Mouse (Mus musculus) limb, embryonic 14.5 days (tissue): ENCODE results near the gene Ccdc93. TPM values are rescaled to one million over a fixed set of nuclear protein-coding genes. Genes with fewer than 3 reads are reported as not detected.

ENCODE experiments used
- ATAC-seq: fragments of 200-750 bp; cut with Nextera tagmentation; 2 replicates; pipeline ENCODE4 v1.8.0; 2017; ENCODE audit warnings: low read depth, moderate number of reproducible peaks, moderate TSS enrichment; ENCODE audit not compliant: low FRiP score
- DNase-seq: peaks from one replicate; pipeline ENCODE4 v3.0.0-alpha.2; 2015; ENCODE audit warnings: low spot score
- H3K27ac ChIP-seq: fragments of 300-500 bp; sonication (generic); replicated peaks from 2 replicates; pipeline ENCODE4 v1.5.1; 2014; ENCODE audit warnings: low read depth, mild to moderate bottlenecking, low read length, moderate library complexity, mixed read lengths
- H3K27me3 ChIP-seq: fragments of 300-500 bp; sonication (generic); 2 replicates; pipeline ENCODE4 v1.6.1; 2014; ENCODE audit warnings: low read length, mixed read lengths; ENCODE audit not compliant: control insufficient read depth, insufficient read depth
- H3K36me3 ChIP-seq: fragments of 300-500 bp; sonication (generic); 2 replicates; pipeline ENCODE4 v1.6.1; 2014; ENCODE audit warnings: mild to moderate bottlenecking, low read length, moderate library complexity, mixed read lengths; ENCODE audit not compliant: control insufficient read depth, insufficient read depth
- H3K4me1 ChIP-seq: fragments of 300-500 bp; sonication (generic); 2 replicates; pipeline ENCODE4 v1.6.1; 2014; ENCODE audit warnings: antibody characterized with exemption, low read length, mixed read lengths; ENCODE audit not compliant: control insufficient read depth, insufficient read depth
- H3K4me2 ChIP-seq: fragments of 300-500 bp; sonication (generic); replicated peaks from 2 replicates; pipeline ENCODE4 v1.6.1; 2014; ENCODE audit warnings: low read depth, mild to moderate bottlenecking, low read length, moderate library complexity; ENCODE audit not compliant: severe bottlenecking
- H3K4me3 ChIP-seq: fragments of 300-500 bp; sonication (generic); replicated peaks from 2 replicates; pipeline ENCODE4 v1.5.1; 2014; ENCODE audit warnings: low read length
- H3K9ac ChIP-seq: fragments of 300-500 bp; sonication (generic); 2 replicates; pipeline ENCODE4 v1.6.1; 2014; ENCODE audit warnings: mild to moderate bottlenecking, low read depth, low read length, moderate library complexity; ENCODE audit not compliant: severe bottlenecking
- H3K9me3 ChIP-seq: fragments of 300-500 bp; sonication (generic); 2 replicates; pipeline ENCODE4 v1.6.1; 2016; ENCODE audit warnings: low read length; ENCODE audit not compliant: control insufficient read depth
- POLR2A ChIP-seq: fragments of 200-500 bp; IDR thresholded peaks from 2 replicates; pipeline ENCODE4 v1.8.0; 2012; ENCODE audit warnings: inconsistent platforms, mild to moderate bottlenecking, moderate library complexity, borderline replicate concordance; ENCODE audit not compliant: insufficient read depth, insufficient read length; ENCODE audit errors: extremely low read depth
- WGBS: fragments of 180-500 bp; shearing (Covaris S2); extraction: QIAGEN DNeasy Blood & Tissue Kit; methylation state at CpG from one replicate; pipeline ENCODE4 v1.1.7; 2014; 5-methylcytosine and 5-hydroxymethylcytosine counted together
- polyA plus RNA-seq, 2 experiments: library from polyadenylated mRNA; depleted of rRNA in 1 of 2; stranded (reverse) in 1 of 2; unstranded in 1 of 2; fragments of >200 nt; fragmentation: Nextera tagmentation in 1 of 2; extraction: Ambion mirVana in 1 of 2; gene quantifications; 2 replicates each; pipeline versions ENCODE4 v1.2.1 to v1.2.3; 2012 to 2014

Gene Ccdc93
- polyA plus RNA-seq, 2 experiments = 12.0 to 16.8 TPM

DNA sequence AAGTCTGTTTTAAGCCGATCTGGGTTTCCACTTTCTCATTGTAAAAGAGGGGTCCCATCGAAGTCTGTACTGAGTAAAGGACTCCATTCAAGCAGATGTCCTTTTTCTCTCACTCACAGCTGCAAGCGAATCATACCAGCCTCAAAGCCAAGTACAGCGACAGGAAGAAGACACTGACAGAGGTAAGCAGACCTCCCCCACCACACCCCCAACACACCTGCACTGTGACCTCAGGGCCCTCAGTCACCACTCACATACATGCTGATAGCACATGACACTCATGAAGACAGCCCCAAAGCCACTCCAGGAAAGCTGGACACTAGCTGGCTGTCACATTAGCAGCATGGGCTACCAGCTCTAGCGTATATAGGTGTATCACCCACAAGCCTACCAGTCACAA, 46.9 kb downstream of the Ccdc93 start:
- Histone ChIP-seq H3K4me3 (no peak overlapping the region), H3K4me1 (no peaks in the 10 kb centered on the region), H3K4me2 (no peak overlapping the region), H3K27me3 (no peaks in the 10 kb centered on the region), H3K9ac (no peak overlapping the region), H3K9me3 (no peaks in the 10 kb centered on the region), H3K27ac (no peak overlapping the region), H3K36me3 (peaks cover 56% of the 10 kb centered on the region)
- ATAC-seq (no peak), DNase-seq (no peak)
- TF ChIP-seq POLR2A = no peak
- 95% methylated on average over 5 of the region's 5 CpGs for WGBS

DNA sequence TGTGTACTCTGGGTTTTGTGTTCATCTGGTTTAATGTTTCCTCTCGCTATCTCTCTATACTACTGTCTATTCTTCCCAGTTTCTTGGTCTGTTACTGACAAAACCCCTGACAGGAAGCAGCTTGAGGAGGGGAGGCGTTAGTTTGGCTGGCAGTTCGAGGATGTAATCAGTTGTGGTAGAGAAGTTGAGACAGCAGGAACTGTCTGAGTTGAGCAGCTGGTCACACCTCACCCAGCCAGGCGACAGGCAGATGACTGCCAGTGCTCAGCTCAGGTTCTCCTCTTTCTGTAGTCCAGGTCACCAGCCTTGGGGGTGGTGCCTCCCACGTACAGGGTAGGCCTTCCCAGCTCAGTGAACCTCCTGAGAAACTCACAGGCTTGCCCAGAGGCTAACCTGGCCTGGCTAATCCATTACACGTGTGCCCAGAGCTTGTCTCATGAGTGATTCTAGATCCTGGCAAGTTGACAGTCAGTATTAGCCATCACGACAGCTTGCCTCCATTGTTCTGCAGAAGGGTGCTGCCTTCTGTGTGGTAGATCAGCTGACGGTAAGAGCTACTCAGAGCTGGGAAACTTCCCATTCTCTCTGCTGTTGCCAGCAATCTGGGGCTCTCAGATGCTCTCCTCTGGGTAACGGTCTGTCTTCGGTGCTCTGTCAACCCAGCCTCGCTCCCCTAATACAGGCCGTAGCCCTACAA, 47.6 kb downstream of the Ccdc93 start:
- DNase-seq (no peak), ATAC-seq (no peak)
- no peak overlapping the region for H3K4me2 ChIP-seq
- H3K36me3 ChIP-seq = peaks cover 60% of the 10 kb centered on the region
- H3K4me3 ChIP-seq = no peak overlapping the region
- H3K9me3 ChIP-seq = no peaks in the 10 kb centered on the region
- TF ChIP-seq POLR2A = no peak
- no peaks in the 10 kb centered on the region for H3K4me1 ChIP-seq
- 85% methylated on average over 12 of the region's 12 CpGs for WGBS
- H3K27me3 ChIP-seq = no peaks in the 10 kb centered on the region
- H3K9ac ChIP-seq = no peak overlapping the region
- no peak overlapping the region for H3K27ac ChIP-seq

GRCm38 (mm10) chr1:121479403-121479802, 48.6 kb downstream of the Ccdc93 start:
- ATAC-seq (no peak), DNase-seq (no peak)
- Histone ChIP-seq H3K27me3 (no peaks in the 10 kb centered on the region), H3K4me2 (no peak overlapping the region), H3K9me3 (no peaks in the 10 kb centered on the region), H3K4me3 (no peak overlapping the region), H3K36me3 (peaks cover 60% of the 10 kb centered on the region), H3K4me1 (no peaks in the 10 kb centered on the region), H3K27ac (no peak overlapping the region), H3K9ac (no peak overlapping the region)
- no peak for TF ChIP-seq POLR2A
- 98% methylated on average over 5 of the region's 5 CpGs for WGBS

DNA sequence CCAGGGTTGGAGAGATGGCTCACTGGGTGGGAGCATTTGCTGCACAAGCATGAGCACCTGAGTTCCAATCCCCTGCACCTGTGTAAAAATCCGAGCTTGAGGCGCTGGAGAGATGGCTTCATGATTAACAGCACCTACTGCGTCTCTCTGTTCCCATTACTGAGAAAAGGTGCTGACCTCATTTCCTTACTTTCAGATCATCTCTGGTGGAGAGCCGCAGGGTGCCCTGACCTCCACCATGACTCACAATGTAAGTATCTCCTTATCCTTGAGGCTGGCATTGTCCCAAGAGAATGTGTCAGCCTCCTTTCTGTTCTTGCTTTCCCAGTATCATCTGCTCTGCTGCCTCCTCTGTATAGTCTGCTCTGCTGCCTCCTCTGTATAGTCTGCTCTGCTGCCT, 52.2 kb downstream of the Ccdc93 start:
- no peak for TF ChIP-seq POLR2A
- no peak overlapping the region for H3K4me3 ChIP-seq
- no peaks in the 10 kb centered on the region for H3K9me3 ChIP-seq
- no peak overlapping the region for H3K27ac ChIP-seq
- 93% methylated on average over 4 of the region's 4 CpGs for WGBS
- H3K27me3 ChIP-seq = no peaks in the 10 kb centered on the region
- ATAC-seq = no peak
- no peaks in the 10 kb centered on the region for H3K4me1 ChIP-seq
- peaks cover 67% of the 10 kb centered on the region for H3K36me3 ChIP-seq
- no peak for DNase-seq
- H3K4me2 ChIP-seq = no peak overlapping the region
- H3K9ac ChIP-seq = no peak overlapping the region

GRCm38 (mm10) chr1:121486803-121487202, 56.0 kb downstream of the Ccdc93 start:
- Histone ChIP-seq H3K4me1 (no peaks in the 10 kb centered on the region), H3K27ac (no peak overlapping the region), H3K9ac (no peak overlapping the region), H3K4me2 (no peak overlapping the region), H3K4me3 (no peak overlapping the region), H3K36me3 (peaks cover 55% of the 10 kb centered on the region), H3K27me3 (no peaks in the 10 kb centered on the region), H3K9me3 (no peaks in the 10 kb centered on the region)
- no peak for TF ChIP-seq POLR2A
- no peak for ATAC-seq
- 95% methylated on average over 6 of the region's 6 CpGs for WGBS
- DNase-seq = no peak
